Mouse (Mus musculus): ENCODE data around the gene Ccnt1.
A peak's percentile ranks its signal among the peaks of the same experiment; 100 is the strongest.

DNA sequence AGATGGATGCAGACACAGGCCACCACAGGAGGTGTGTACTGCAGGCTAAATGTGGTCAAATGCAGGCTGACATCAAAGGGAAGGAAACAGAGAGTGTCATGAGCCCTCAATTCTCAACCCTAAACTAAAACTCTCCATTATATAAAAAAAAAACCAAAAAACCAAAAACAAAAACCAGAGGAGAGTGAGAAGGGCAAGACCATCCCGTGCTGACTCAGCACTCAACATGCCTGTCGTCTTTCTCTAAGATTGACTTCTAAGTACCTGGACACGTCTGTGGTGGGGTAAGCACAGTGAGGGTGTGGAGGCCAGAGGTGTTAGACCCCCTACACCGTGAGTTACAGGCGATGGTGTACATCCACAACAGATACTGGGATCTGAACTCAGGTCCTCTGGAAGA is 23.9 kb downstream of the Ccnt1 start:
- TF ChIP-seq CTCF (IDR thresholded peaks at IDR 0.05 in 2 of 3, conservative IDR thresholded peaks at IDR 0.05 in 1 of 3; ENCODE audit: control insufficient read depth in 1 of 3, insufficient read depth in 1 of 3, low read depth in 2 of 3, low read length in 3 of 3, poor library complexity in 1 of 3, severe bottlenecking in 1 of 3) (no peak), POLR2A (IDR thresholded peaks at IDR 0.05; ENCODE audit: control insufficient read depth in 1 of 2, insufficient read depth in 1 of 2, low read depth in 1 of 2, low read length in 2 of 2, poor library complexity in 1 of 2) (no peak), POLR2AphosphoS2 (IDR thresholded peaks at IDR 0.05; ENCODE audit: low read length) (no peak), MYC (IDR thresholded peaks at IDR 0.05; ENCODE audit: low read depth, low read length) (no peak), EP300 (IDR thresholded peaks at IDR 0.05; ENCODE audit: low read depth in 1 of 2, low read length in 2 of 2) (no peak), ELF1 (IDR thresholded peaks at IDR 0.05; ENCODE audit: low read depth, low read length) (no peak), CHD1 (IDR thresholded peaks at IDR 0.05; ENCODE audit: low read depth, low read length) (no peak), TCF12 (IDR thresholded peaks at IDR 0.05; ENCODE audit: low read depth, low read length) (no peak), MAFK (IDR thresholded peaks at IDR 0.05; ENCODE audit: borderline replicate concordance, low read depth, low read length) (peak; percentile 74), ZKSCAN1 (IDR thresholded peaks at IDR 0.05; ENCODE audit: low read depth, low read length) (no peak), RCOR1 (IDR thresholded peaks at IDR 0.05; ENCODE audit: low read depth, low read length) (no peak), MXI1 (IDR thresholded peaks at IDR 0.05; ENCODE audit: low read depth, low read length) (no peak), JUND (IDR thresholded peaks at IDR 0.05; ENCODE audit: low read depth, low read length) (no peak)
